In the genomic region with DNA sequence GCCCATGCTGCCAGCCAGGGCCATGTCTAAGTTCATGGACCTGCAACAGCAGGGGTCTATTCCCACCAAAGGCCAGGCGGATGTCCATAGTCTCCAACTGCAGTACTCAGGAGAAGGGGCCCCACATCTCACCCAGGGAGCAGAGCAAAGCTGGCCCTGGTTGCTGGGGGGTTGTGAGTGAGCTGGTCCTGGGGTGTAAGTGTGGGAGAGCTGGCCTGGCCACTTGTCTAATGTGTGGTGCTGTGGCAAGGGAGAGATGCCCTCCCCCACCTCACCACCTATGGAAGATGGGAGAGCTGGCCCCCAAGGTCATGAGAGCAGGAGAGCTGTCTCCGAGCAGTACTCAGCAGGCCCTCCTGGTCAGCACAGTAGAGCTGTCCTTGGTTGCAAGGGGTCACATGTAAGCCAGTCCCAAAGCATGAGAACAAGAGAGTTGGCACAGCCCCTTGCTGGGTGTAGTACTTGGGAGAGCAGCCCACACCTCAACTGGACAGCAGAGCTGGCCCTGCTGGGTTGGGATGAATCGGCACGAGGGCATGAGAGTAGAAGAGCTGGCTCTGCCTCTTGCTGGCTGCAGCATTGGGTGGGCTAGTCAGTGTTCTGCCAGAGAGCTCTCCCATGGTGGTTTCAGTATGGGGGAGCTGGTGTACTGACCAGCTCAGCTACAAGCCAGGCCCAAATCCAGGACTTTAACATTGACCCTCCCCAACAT, we compare ENCODE assay signal across 16 mouse cellular contexts.
DNase-seq lines count a peak whose midpoint lies in the region; ATAC-seq and TF ChIP-seq lines count a peak whose summit lies in the region.
"Had no signal": no experiment of that assay in that cellular context is flagged by ENCODE, and none has a peak within 500 bp of the region (broad histone marks: within the 10 kb centered on the region; RNA-seq: fewer than 3 reads in every experiment).

No protein-coding gene starts in this region.

- TF ChIP-seq POLR2A in lung, adult 2 months (IDR thresholded peaks at IDR 0.05; ENCODE audit: borderline replicate concordance, extremely low read depth, low read depth, low read length): no peak

- no peak overlapping the region for H3K27ac ChIP-seq in heart, embryonic 11.5 days (ENCODE audit: low read depth, low read length)
- no peak overlapping the region for H3K27ac ChIP-seq in embryonic facial prominence, embryonic 13.5 days
- H3K27ac ChIP-seq in hindbrain, embryonic 14.5 days: no peak overlapping the region
- H3K27ac ChIP-seq: heart, embryonic 13.5 days; liver, embryonic 15.5 days had no signal

- H3K9ac ChIP-seq in heart, embryonic 11.5 days (ENCODE audit: low read depth, low read length): no peak overlapping the region
- no peak overlapping the region for H3K9ac ChIP-seq in embryonic facial prominence, embryonic 13.5 days
- H3K9ac ChIP-seq in hindbrain, embryonic 14.5 days: no peak overlapping the region
- H3K9ac ChIP-seq: heart, embryonic 13.5 days; liver, embryonic 15.5 days had no signal

- TF ChIP-seq CTCF in lung, adult 2 months (IDR thresholded peaks at IDR 0.05; ENCODE audit: insufficient read depth, low read length): no peak

- no peak for DNase-seq in heart, postnatal 10 days
- DNase-seq in hindbrain, embryonic 14.5 days (ENCODE audit: low spot score): no peak
- no peak for DNase-seq in lung, adult 2 months
- no peak for DNase-seq in layer of hippocampus, adult 18-20 months (ENCODE audit: low spot score in 2 of 2)
- DNase-seq in Muller cell, postnatal 12 days (ENCODE audit: inconsistent ontology term): no peak
- DNase-seq: adrenal gland, adult 2 months; B cell, adult 2 months; cerebellum, adult 11 months; kidney, adult 2 months; spleen, adult 18-20 months; thymus, adult 2 months had no signal

- H3K36me3 ChIP-seq in heart, embryonic 11.5 days (ENCODE audit: control insufficient read depth, insufficient read depth, low read length): no peaks in the 10 kb centered on the region
- H3K36me3 ChIP-seq in embryonic facial prominence, embryonic 13.5 days: no peaks in the 10 kb centered on the region
- H3K36me3 ChIP-seq in hindbrain, embryonic 14.5 days (replicated peaks; ENCODE audit: control insufficient read depth, insufficient read depth): 0 out of 2 replicates have a peak, but pooled peaks cover 7% of the 10 kb centered on the region
- H3K36me3 ChIP-seq: heart, embryonic 13.5 days; liver, embryonic 15.5 days had no signal

- no peak overlapping the region for H3K4me3 ChIP-seq in heart, embryonic 11.5 days (ENCODE audit: low read depth, low read length)
- no peak overlapping the region for H3K4me3 ChIP-seq in embryonic facial prominence, embryonic 13.5 days
- no peak overlapping the region for H3K4me3 ChIP-seq in hindbrain, embryonic 14.5 days (replicated peaks; ENCODE audit: low read length)
- no peak overlapping the region for H3K4me3 ChIP-seq in lung, adult 2 months (replicated peaks; ENCODE audit: extremely low read depth, low read depth, low read length)
- H3K4me3 ChIP-seq: heart, embryonic 13.5 days; liver, embryonic 15.5 days had no signal

- ATAC-seq in heart, embryonic 11.5 days (replicated peaks; ENCODE audit: insufficient number of reproducible peaks, low FRiP score, low TSS enrichment): peak; percentile 55
- peak; percentile 23; the same call in 1 of the 2 replicates for ATAC-seq in embryonic facial prominence, embryonic 13.5 days (ENCODE audit: insufficient number of reproducible peaks, insufficient read depth, low FRiP score, low TSS enrichment, low read depth)
- ATAC-seq in hindbrain, embryonic 14.5 days (ENCODE audit: low FRiP score): peak; percentile 35
- peak; percentile 40; the same call in 1 of the 2 replicates for ATAC-seq in monocyte, adult 5-6 weeks (replicated peaks; ENCODE audit: insufficient number of reproducible peaks, low FRiP score, low TSS enrichment, poor library complexity, severe bottlenecking)

- no peaks in the 10 kb centered on the region for H3K9me3 ChIP-seq in heart, embryonic 11.5 days (replicated peaks; ENCODE audit: control insufficient read depth, low read length)
- H3K9me3 ChIP-seq in embryonic facial prominence, embryonic 13.5 days: no peaks in the 10 kb centered on the region
- H3K9me3 ChIP-seq in hindbrain, embryonic 14.5 days (ENCODE audit: control insufficient read depth, low read length): no peaks in the 10 kb centered on the region
- H3K9me3 ChIP-seq: heart, embryonic 13.5 days; liver, embryonic 15.5 days had no signal

- intact Hi-C loops in heart, postnatal 10 days (cut with DNase I): loop anchor here (10.0 kb wide), 1 partner anchor 567 kb away; no protein-coding TSS in a partner anchor

- H3K4me1 ChIP-seq in heart, embryonic 11.5 days (ENCODE audit: control insufficient read depth, insufficient read depth, low read length): no peaks in the 10 kb centered on the region
- no peaks in the 10 kb centered on the region for H3K4me1 ChIP-seq in embryonic facial prominence, embryonic 13.5 days
- no peaks in the 10 kb centered on the region for H3K4me1 ChIP-seq in hindbrain, embryonic 14.5 days (replicated peaks; ENCODE audit: control insufficient read depth, insufficient read depth, low read length)
- H3K4me1 ChIP-seq in lung, adult 2 months (ENCODE audit: control insufficient read depth, insufficient read depth, low read length): no peaks in the 10 kb centered on the region
- H3K4me1 ChIP-seq: heart, embryonic 13.5 days; liver, embryonic 15.5 days had no signal

- no peaks in the 10 kb centered on the region for H3K27me3 ChIP-seq in heart, embryonic 11.5 days (ENCODE audit: control insufficient read depth, insufficient read depth, low read length)
- H3K27me3 ChIP-seq in embryonic facial prominence, embryonic 13.5 days: no peaks in the 10 kb centered on the region
- no peaks in the 10 kb centered on the region for H3K27me3 ChIP-seq in hindbrain, embryonic 14.5 days (ENCODE audit: control insufficient read depth, insufficient read depth, low read length)
- H3K27me3 ChIP-seq: heart, embryonic 13.5 days; liver, embryonic 15.5 days had no signal

- no peak overlapping the region for H3K4me2 ChIP-seq in heart, embryonic 11.5 days
- H3K4me2 ChIP-seq in embryonic facial prominence, embryonic 13.5 days: no peak overlapping the region
- no peak overlapping the region for H3K4me2 ChIP-seq in hindbrain, embryonic 14.5 days (replicated peaks)
- H3K4me2 ChIP-seq: heart, embryonic 13.5 days; liver, embryonic 15.5 days had no signal

- 58% methylated on average over 4 of the region's 4 CpGs for WGBS in heart, embryonic 11.5 days (ENCODE audit: insufficient replicate concordance)
- WGBS in embryonic facial prominence, embryonic 13.5 days: 72% methylated on average over 4 of the region's 4 CpGs
- 29% methylated on average over 4 of the region's 4 CpGs for WGBS in hindbrain, embryonic 14.5 days
- 66% methylated on average over 4 of the region's 4 CpGs for WGBS in lung, adult 2 months
